Mouse (Mus musculus): ENCODE measurements around the gene Polr2e. TPM values are rescaled to one million over a fixed set of nuclear protein-coding genes. Genes with fewer than 3 reads are reported as not detected.

Polr2e gene
- polyA plus RNA-seq, 1 experiment from 2014 or later, result 219 TPM

GRCm38 (mm10) chr10:80033511-80034391, 5.8 kb downstream of the Polr2e start:
- no peaks in the 10 kb centered on the region for H3K9me3 ChIP-seq (replicated peaks; ENCODE audit: control insufficient read depth, low read length)
- no peak overlapping the region for H3K9ac ChIP-seq (ENCODE audit: low read length)
- no peak overlapping the region for H3K27ac ChIP-seq (ENCODE audit: low read depth, low read length)
- H3K4me2 ChIP-seq (ENCODE audit: low read length), result no peak overlapping the region
- ATAC-seq (no peak), DNase-seq (ENCODE audit: low spot score) (peak; percentile 26)
- H3K4me1 ChIP-seq (ENCODE audit: control insufficient read depth, insufficient read depth, low read length), result peaks cover 7% of the 10 kb centered on the region
- WGBS, result 52% methylated on average over 9 of the region's 9 CpGs
- H3K4me3 ChIP-seq (ENCODE audit: low read depth, low read length), result no peak overlapping the region
- H3K36me3 ChIP-seq (ENCODE audit: control insufficient read depth, insufficient read depth, low read length), result peaks cover 41% of the 10 kb centered on the region
- no peaks in the 10 kb centered on the region for H3K27me3 ChIP-seq (replicated peaks; ENCODE audit: control insufficient read depth, insufficient read depth, low read length)

GRCm38 (mm10) chr10:80032799-80033480, 6.7 kb downstream of the Polr2e start:
- H3K9me3 ChIP-seq (replicated peaks; ENCODE audit: control insufficient read depth, low read length), result no peaks in the 10 kb centered on the region
- no peak for ATAC-seq
- WGBS, result 73% methylated on average over 5 of the region's 5 CpGs

GRCm38 (mm10) chr10:80030736-80031135, 8.9 kb downstream of the Polr2e start:
- Histone ChIP-seq H3K36me3 (ENCODE audit: control insufficient read depth, insufficient read depth, low read length) (peaks cover 16% of the 10 kb centered on the region), H3K9ac (ENCODE audit: low read length) (no peak overlapping the region), H3K4me2 (ENCODE audit: low read length) (no peak overlapping the region), H3K4me1 (ENCODE audit: control insufficient read depth, insufficient read depth, low read length) (no peaks in the 10 kb centered on the region), H3K9me3 (replicated peaks; ENCODE audit: control insufficient read depth, low read length) (no peaks in the 10 kb centered on the region), H3K4me3 (ENCODE audit: low read depth, low read length) (no peak overlapping the region), H3K27ac (ENCODE audit: low read depth, low read length) (no peak overlapping the region), H3K27me3 (replicated peaks; ENCODE audit: control insufficient read depth, insufficient read depth, low read length) (no peaks in the 10 kb centered on the region)
- 89% methylated on average over 17 of the region's 17 CpGs for WGBS
- DNase-seq (ENCODE audit: low spot score) (no peak), ATAC-seq (no peak)

More at GRCm38 (mm10) chr10:80032799-80033480, 6.7 kb downstream of the Polr2e start:
- H3K4me3 ChIP-seq (ENCODE audit: low read depth, low read length), result no peak overlapping the region
- no peak overlapping the region for H3K9ac ChIP-seq (ENCODE audit: low read length)
- no peak for DNase-seq (ENCODE audit: low spot score)
- no peaks in the 10 kb centered on the region for H3K4me1 ChIP-seq (ENCODE audit: control insufficient read depth, insufficient read depth, low read length)
- H3K27me3 ChIP-seq (replicated peaks; ENCODE audit: control insufficient read depth, insufficient read depth, low read length), result no peaks in the 10 kb centered on the region
- H3K4me2 ChIP-seq (ENCODE audit: low read length), result no peak overlapping the region
- no peak overlapping the region for H3K27ac ChIP-seq (ENCODE audit: low read depth, low read length)
- H3K36me3 ChIP-seq (ENCODE audit: control insufficient read depth, insufficient read depth, low read length), result peaks cover 38% of the 10 kb centered on the region

GRCm38 (mm10) chr10:80030191-80030590, 9.4 kb downstream of the Polr2e start:
- Histone ChIP-seq H3K27me3 (replicated peaks; ENCODE audit: control insufficient read depth, insufficient read depth, low read length) (no peaks in the 10 kb centered on the region), H3K4me3 (ENCODE audit: low read depth, low read length) (no peak overlapping the region), H3K36me3 (ENCODE audit: control insufficient read depth, insufficient read depth, low read length) (peaks cover 11% of the 10 kb centered on the region), H3K4me1 (ENCODE audit: control insufficient read depth, insufficient read depth, low read length) (no peaks in the 10 kb centered on the region), H3K27ac (ENCODE audit: low read depth, low read length) (no peak overlapping the region), H3K4me2 (ENCODE audit: low read length) (no peak overlapping the region), H3K9ac (ENCODE audit: low read length) (no peak overlapping the region), H3K9me3 (replicated peaks; ENCODE audit: control insufficient read depth, low read length) (no peaks in the 10 kb centered on the region)
- 87% methylated on average over 9 of the region's 9 CpGs for WGBS
- no peak for ATAC-seq
- DNase-seq (ENCODE audit: low spot score), result no peak

GRCm38 (mm10) chr10:80028521-80028846, 11.1 kb downstream of the Polr2e start:
- H3K4me1 ChIP-seq (ENCODE audit: control insufficient read depth, insufficient read depth, low read length), result no peaks in the 10 kb centered on the region
- H3K4me3 ChIP-seq (ENCODE audit: low read depth, low read length), result no peak overlapping the region
- ATAC-seq (no peak), DNase-seq (ENCODE audit: low spot score) (no peak)
- no peak overlapping the region for H3K9ac ChIP-seq (ENCODE audit: low read length)
- no peaks in the 10 kb centered on the region for H3K27me3 ChIP-seq (replicated peaks; ENCODE audit: control insufficient read depth, insufficient read depth, low read length)
- no peaks in the 10 kb centered on the region for H3K9me3 ChIP-seq (replicated peaks; ENCODE audit: control insufficient read depth, low read length)
- WGBS, result 93% methylated on average over 13 of the region's 13 CpGs
- H3K4me2 ChIP-seq (ENCODE audit: low read length), result no peak overlapping the region
- no peak overlapping the region for H3K27ac ChIP-seq (ENCODE audit: low read depth, low read length)
- no peaks in the 10 kb centered on the region for H3K36me3 ChIP-seq (ENCODE audit: control insufficient read depth, insufficient read depth, low read length)

GRCm38 (mm10) chr10:80027681-80028520, 11.7 kb downstream of the Polr2e start:
- H3K4me1 ChIP-seq (ENCODE audit: control insufficient read depth, insufficient read depth, low read length), result no peaks in the 10 kb centered on the region
- WGBS, result 71% methylated on average over 20 of the region's 20 CpGs
- H3K9ac ChIP-seq (ENCODE audit: low read length), result no peak overlapping the region
- no peak overlapping the region for H3K4me2 ChIP-seq (ENCODE audit: low read length)
- H3K36me3 ChIP-seq (ENCODE audit: control insufficient read depth, insufficient read depth, low read length), result no peaks in the 10 kb centered on the region
- ATAC-seq, result no peak
- H3K4me3 ChIP-seq (ENCODE audit: low read depth, low read length), result no peak overlapping the region
- H3K27ac ChIP-seq (ENCODE audit: low read depth, low read length), result no peak overlapping the region
- H3K9me3 ChIP-seq (replicated peaks; ENCODE audit: control insufficient read depth, low read length), result no peaks in the 10 kb centered on the region
- no peak for DNase-seq (ENCODE audit: low spot score)
- H3K27me3 ChIP-seq (replicated peaks; ENCODE audit: control insufficient read depth, insufficient read depth, low read length), result no peaks in the 10 kb centered on the region

- ATAC-seq (no peak), DNase-seq (ENCODE audit: low spot score) (no peak)
- Histone ChIP-seq H3K36me3 (ENCODE audit: control insufficient read depth, insufficient read depth, low read length) (no peaks in the 10 kb centered on the region), H3K4me3 (ENCODE audit: low read depth, low read length) (no peak overlapping the region), H3K27ac (ENCODE audit: low read depth, low read length) (no peak overlapping the region), H3K27me3 (replicated peaks; ENCODE audit: control insufficient read depth, insufficient read depth, low read length) (no peaks in the 10 kb centered on the region), H3K9me3 (replicated peaks; ENCODE audit: control insufficient read depth, low read length) (no peaks in the 10 kb centered on the region), H3K4me2 (ENCODE audit: low read length) (no peak overlapping the region), H3K4me1 (ENCODE audit: control insufficient read depth, insufficient read depth, low read length) (no peaks in the 10 kb centered on the region), H3K9ac (ENCODE audit: low read length) (no peak overlapping the region)
- 64% methylated on average over 12 of the region's 12 CpGs for WGBS
Measured at GRCm38 (mm10) chr10:80025889-80026288, 13.7 kb downstream of the Polr2e start.

GRCm38 (mm10) chr10:80025463-80025862, 14.1 kb downstream of the Polr2e start:
- Histone ChIP-seq H3K27ac (ENCODE audit: low read depth, low read length) (no peak overlapping the region), H3K36me3 (ENCODE audit: control insufficient read depth, insufficient read depth, low read length) (no peaks in the 10 kb centered on the region), H3K27me3 (replicated peaks; ENCODE audit: control insufficient read depth, insufficient read depth, low read length) (peaks cover 2% of the 10 kb centered on the region; the same call in 1 of the 2 replicates), H3K9ac (ENCODE audit: low read length) (no peak overlapping the region), H3K9me3 (replicated peaks; ENCODE audit: control insufficient read depth, low read length) (no peaks in the 10 kb centered on the region), H3K4me2 (ENCODE audit: low read length) (no peak overlapping the region), H3K4me3 (ENCODE audit: low read depth, low read length) (no peak overlapping the region), H3K4me1 (ENCODE audit: control insufficient read depth, insufficient read depth, low read length) (no peaks in the 10 kb centered on the region)
- ATAC-seq (no peak), DNase-seq (ENCODE audit: low spot score) (no peak)
- WGBS, result 79% methylated on average over 10 of the region's 10 CpGs
